Comparison of ENCODE assay signal across 9 mouse cellular contexts in genomic region chr7:132475069-132475468, GRCm38 (mm10).
A peak's percentile ranks its signal among the peaks of the same experiment; 100 is the strongest.
DNase-seq lines count a peak whose midpoint lies in the region; ATAC-seq and TF ChIP-seq lines count a peak whose summit lies in the region.
"Had no signal": no experiment of that assay in that cellular context is flagged by ENCODE, and none has a peak within 500 bp of the region (broad histone marks: within the 10 kb centered on the region; RNA-seq: fewer than 3 reads in every experiment).

No protein-coding gene starts in this region.

- 22% methylated on average over 5 of the region's 5 CpGs for WGBS in forebrain, embryonic 10.5 days
- WGBS in forebrain, embryonic 15.5 days, result 34% methylated on average over 5 of the region's 5 CpGs

- no peak overlapping the region for H3K4me2 ChIP-seq in forebrain, embryonic 15.5 days (replicated peaks)
- H3K4me2 ChIP-seq: limb, embryonic 12.5 days had no signal

- no peak overlapping the region for H3K4me3 ChIP-seq in forebrain, embryonic 10.5 days
- no peak overlapping the region for H3K4me3 ChIP-seq in forebrain, embryonic 15.5 days
- H3K4me3 ChIP-seq in layer of hippocampus, adult 2 months, result no peak overlapping the region
- H3K4me3 ChIP-seq: limb, embryonic 12.5 days had no signal

- peak; percentile 90 for TF ChIP-seq CTCF in layer of hippocampus, adult 2 months (conservative IDR thresholded peaks at IDR 0.05)

- peak; percentile 32 for DNase-seq in forebrain, embryonic 10.5 days (ENCODE audit: extremely low spot score, low spot score)
- peak; percentile 28 for DNase-seq in MN1 (ENCODE audit: low spot score)
- DNase-seq in cerebellum, adult 9-11 months, result peak; percentile 69
- peak; percentile 19 for DNase-seq in gastrocnemius, postnatal 25 days
- DNase-seq in layer of hippocampus, adult 2 months (ENCODE audit: low spot score in 2 of 2), result peak; percentile 52 to 75
- DNase-seq in lung, adult 18-20 months, result peak; percentile 52 to 59
- DNase-seq in right cerebral cortex, postnatal 4 days, result peak; percentile 25

- H3K36me3 ChIP-seq in forebrain, embryonic 10.5 days (replicated peaks), result no peaks in the 10 kb centered on the region
- H3K36me3 ChIP-seq in forebrain, embryonic 15.5 days, result no peaks in the 10 kb centered on the region
- H3K36me3 ChIP-seq: limb, embryonic 12.5 days had no signal

- peaks cover 6% of the 10 kb centered on the region; the same call in 1 of the 2 replicates for H3K27me3 ChIP-seq in forebrain, embryonic 10.5 days (ENCODE audit: poor library complexity, severe bottlenecking)
- H3K27me3 ChIP-seq in forebrain, embryonic 15.5 days, result no peaks in the 10 kb centered on the region

- no peak for ATAC-seq in forebrain, embryonic 15.5 days (replicated peaks)

- no peak overlapping the region for H3K9ac ChIP-seq in forebrain, embryonic 15.5 days (replicated peaks)
- H3K9ac ChIP-seq: limb, embryonic 12.5 days had no signal

- H3K4me1 ChIP-seq in forebrain, embryonic 10.5 days, result peaks cover 16% of the 10 kb centered on the region
- peaks cover 11% of the 10 kb centered on the region for H3K4me1 ChIP-seq in forebrain, embryonic 15.5 days
- H3K4me1 ChIP-seq: limb, embryonic 12.5 days had no signal

- H3K9me3 ChIP-seq in forebrain, embryonic 10.5 days, result no peaks in the 10 kb centered on the region
- H3K9me3 ChIP-seq in forebrain, embryonic 15.5 days, result no peaks in the 10 kb centered on the region
- H3K9me3 ChIP-seq: limb, embryonic 12.5 days had no signal

- H3K27ac ChIP-seq in forebrain, embryonic 10.5 days, result no peak overlapping the region
- no peak overlapping the region for H3K27ac ChIP-seq in forebrain, embryonic 15.5 days (replicated peaks)
- no peak overlapping the region for H3K27ac ChIP-seq in layer of hippocampus, adult 2 months
- H3K27ac ChIP-seq: limb, embryonic 12.5 days had no signal

Comparison
In these comparisons a context has a peak if more than half of its experiments do, and no peak if none do; other contexts are left out.
1. DNase-seq: peak in every context shown above with its lines; median percentile 69 in cerebellum, adult 9-11 months; 64 in layer of hippocampus, adult 2 months; 56 in lung, adult 18-20 months; 32 in forebrain, embryonic 10.5 days; 28 in MN1; 25 in right cerebral cortex, postnatal 4 days; 19 in gastrocnemius, postnatal 25 days.